Mouse (Mus musculus) T-helper 1 cell (primary cell): Measurements from ENCODE around the gene Ifi202b.
"Not testable (repeated sequence)": the region's sequence is repeated elsewhere in the genome, so short reads cannot be mapped to it uniquely, and the experiment has no call there.

ENCODE experiments used
- in situ Hi-C: fragments of 300-600 bp; cut with MboI, MseI; formaldehyde crosslinking; loops from one replicate; pipeline ENCODE4 v1.15.1; 2025; ENCODE audit warnings: high pct_unique_total_duplicates

Gene Ifi202b

GRCm38 (mm10) chr1:173982694-173983305, at the start of gene Ifi202b:
TSS of gene Ifi202b (minus strand) at chr1:173982744.
- in situ Hi-C loops, result not testable (repeated sequence)

GRCm38 (mm10) chr1:174031698-174032097, 49.2 kb upstream of the Ifi202b start, which contains the start of gene Ifi205:
TSS of gene Ifi205 (minus strand) at chr1:174031810.
- in situ Hi-C loops, result no loop called here

- in situ Hi-C loops, result loop anchor here (5.0 kb wide), 1 partner anchor 115 kb away; no protein-coding TSS in a partner anchor
Measured at GRCm38 (mm10) chr1:174007050-174007449, 24.5 kb upstream of the Ifi202b start.

- in situ Hi-C loops, result loop anchor here (5.0 kb wide), 1 partner anchor 112 kb away; no protein-coding TSS in a partner anchor
Measured at GRCm38 (mm10) chr1:174004352-174005109, 22.0 kb upstream of the Ifi202b start.

GRCm38 (mm10) chr1:173995003-173995402, 12.5 kb upstream of the Ifi202b start:
- in situ Hi-C loops, result no loop called here

GRCm38 (mm10) chr1:173981038-173981437, 1.5 kb downstream of the Ifi202b start:
- in situ Hi-C loops, result not testable (repeated sequence)

- in situ Hi-C loops, result no loop called here
Measured at GRCm38 (mm10) chr1:173977622-173978021, 4.9 kb downstream of the Ifi202b start.

GRCm38 (mm10) chr1:173973111-173973510, 9.4 kb downstream of the Ifi202b start:
- in situ Hi-C loops, result no loop called here

GRCm38 (mm10) chr1:173961491-173961890, 21.1 kb downstream of the Ifi202b start:
- in situ Hi-C loops, result not testable (repeated sequence)

GRCm38 (mm10) chr1:173959998-173960397, 22.5 kb downstream of the Ifi202b start:
- in situ Hi-C loops, result not testable (repeated sequence)

- in situ Hi-C loops, result not testable (repeated sequence)
Measured at GRCm38 (mm10) chr1:173955839-173956527, 26.6 kb downstream of the Ifi202b start.

- in situ Hi-C loops, result no loop called here
Measured at GRCm38 (mm10) chr1:173955071-173955796, 27.3 kb downstream of the Ifi202b start.

- in situ Hi-C loops, result no loop called here
Measured at GRCm38 (mm10) chr1:173953563-173953962, 29.0 kb downstream of the Ifi202b start.

- in situ Hi-C loops, result loop anchor here (5.0 kb wide), 1 partner anchor 142 kb away; no protein-coding TSS in a partner anchor
Measured at GRCm38 (mm10) chr1:173949044-173949443, 33.5 kb downstream of the Ifi202b start.

- in situ Hi-C loops, result not testable (repeated sequence)
Measured at GRCm38 (mm10) chr1:173942780-173943066, 39.8 kb downstream of the Ifi202b start.

GRCm38 (mm10) chr1:173941924-173942779, 40.4 kb downstream of the Ifi202b start, which contains the start of the genes Mndal and Ifi203:
TSS of gene Mndal (minus strand) at chr1:173942491.
TSS of gene Ifi203 (minus strand) at chr1:173942672.
- in situ Hi-C loops, result not testable (repeated sequence)

- in situ Hi-C loops, result not testable (repeated sequence)
Measured at GRCm38 (mm10) chr1:173941522-173941921, 41.0 kb downstream of the Ifi202b start.

GRCm38 (mm10) chr1:173919279-173919678, 63.3 kb downstream of the Ifi202b start:
- in situ Hi-C loops, result loop anchor here (5.0 kb wide), 1 partner anchor 147 kb away; no protein-coding TSS in a partner anchor

GRCm38 (mm10) chr1:173914559-173914958, 68.0 kb downstream of the Ifi202b start:
- in situ Hi-C loops, result no loop called here

- in situ Hi-C loops, result not testable (repeated sequence)
Measured at GRCm38 (mm10) chr1:173913256-173913791, 69.2 kb downstream of the Ifi202b start.
